Mouse (Mus musculus) forebrain, postnatal 0 days (tissue): Measurements from ENCODE around the gene Tlk1. TPM values are rescaled to one million over a fixed set of nuclear protein-coding genes. Genes with fewer than 3 reads are reported as not detected.

Experiments
- ATAC-seq: fragments of 200-750 bp; cut with Nextera tagmentation; 2 replicates; pipeline ENCODE4 v1.8.0; 2017; ENCODE audit warnings: mild to moderate bottlenecking, moderate library complexity
- DNase-seq: peaks from one replicate; pipeline ENCODE4 v3.0.0-alpha.2; 2015
- H3K27ac ChIP-seq: fragments of 300-500 bp; sonication (generic); 2 replicates; pipeline ENCODE4 v1.5.1; 2014; ENCODE audit warnings: low read depth, mild to moderate bottlenecking, antibody characterized with exemption, low read length, moderate library complexity, mixed read lengths
- H3K27me3 ChIP-seq: fragments of 300-500 bp; sonication (generic); 2 replicates; pipeline ENCODE4 v1.6.1; 2014; ENCODE audit warnings: mild to moderate bottlenecking, low read length, mixed read lengths; ENCODE audit not compliant: insufficient read depth
- H3K36me3 ChIP-seq: fragments of 300-500 bp; sonication (generic); 2 replicates; pipeline ENCODE4 v1.6.1; 2014; ENCODE audit warnings: mild to moderate bottlenecking, moderate library complexity; ENCODE audit not compliant: insufficient read depth
- H3K4me1 ChIP-seq: fragments of 300-500 bp; sonication (generic); 2 replicates; pipeline ENCODE4 v1.6.1; 2014; ENCODE audit warnings: antibody characterized with exemption; ENCODE audit not compliant: insufficient read depth
- H3K4me2 ChIP-seq: fragments of 300-500 bp; sonication (generic); 2 replicates; pipeline ENCODE4 v1.6.1; 2014; ENCODE audit warnings: low read depth, mild to moderate bottlenecking, moderate library complexity
- H3K4me3 ChIP-seq: fragments of 300-500 bp; sonication (generic); 2 replicates; pipeline ENCODE4 v1.5.1; 2014; ENCODE audit warnings: low read depth, low read length, mixed read lengths
- H3K9ac ChIP-seq: fragments of 300-500 bp; sonication (generic); 2 replicates; pipeline ENCODE4 v1.6.1; 2014; ENCODE audit warnings: mild to moderate bottlenecking
- H3K9me3 ChIP-seq: fragments of 300-500 bp; sonication (generic); 2 replicates; pipeline ENCODE4 v1.6.1; 2016; ENCODE audit warnings: low read length
- CTCF ChIP-seq: sonication (generic); IDR thresholded peaks from 2 replicates; pipeline ENCODE4 v1.5.1; 2016; ENCODE audit warnings: antibody characterized with exemption, control low read depth, low read depth
- WGBS: fragments of 180-500 bp; shearing (Covaris S2); extraction: QIAGEN DNeasy Blood & Tissue Kit; methylation state at CpG from one replicate; pipeline ENCODE4 v1.1.7; 2014; 5-methylcytosine and 5-hydroxymethylcytosine counted together
- polyA plus RNA-seq: library from polyadenylated mRNA; unstranded; fragments of >200 nt; fragmentation: Nextera tagmentation; extraction: Ambion mirVana; gene quantifications from 2 replicates; pipeline ENCODE4 v1.2.1, GENCODE M21; 2015
- total RNA-seq: library from RNA; depleted of rRNA; stranded (reverse); fragments of >200 nt; gene quantifications from 2 replicates; pipeline ENCODE4 v1.2.3, GENCODE M21; 2014

The Tlk1 gene
- total and polyA plus RNA-seq, 2 experiments from 2014 or later: 26.0 to 34.3 TPM

DNA sequence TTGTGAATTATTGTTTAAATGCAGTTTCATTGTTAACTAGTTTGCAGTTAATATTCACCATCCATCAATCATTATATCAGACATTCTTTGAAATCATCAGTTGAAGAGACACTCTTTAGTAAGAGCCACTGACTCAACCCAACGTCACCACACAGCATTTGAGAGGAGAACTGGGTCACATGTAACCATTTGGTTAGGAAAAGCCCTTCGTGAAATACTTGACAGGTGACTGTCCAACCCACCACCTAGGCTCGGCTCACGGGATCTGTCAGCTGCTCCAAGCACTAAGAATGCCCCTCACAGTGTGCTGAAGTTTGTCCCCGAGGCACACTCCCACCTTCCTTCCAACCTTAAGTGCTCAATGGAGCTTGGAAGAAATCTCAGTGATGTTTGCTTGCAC, 37.4 kb upstream of the Tlk1 start:
- Histone ChIP-seq H3K4me3 (no peak overlapping the region), H3K36me3 (no peaks in the 10 kb centered on the region), H3K4me1 (no peaks in the 10 kb centered on the region), H3K27me3 (no peaks in the 10 kb centered on the region), H3K27ac (no peak overlapping the region), H3K9ac (no peak overlapping the region), H3K4me2 (no peak overlapping the region), H3K9me3 (no peaks in the 10 kb centered on the region)
- 87% methylated on average over 5 of the region's 5 CpGs for whole genome bisulfite sequencing
- no peak for TF ChIP-seq CTCF
- DNase-seq: no peak
- ATAC-seq: no peak

DNA sequence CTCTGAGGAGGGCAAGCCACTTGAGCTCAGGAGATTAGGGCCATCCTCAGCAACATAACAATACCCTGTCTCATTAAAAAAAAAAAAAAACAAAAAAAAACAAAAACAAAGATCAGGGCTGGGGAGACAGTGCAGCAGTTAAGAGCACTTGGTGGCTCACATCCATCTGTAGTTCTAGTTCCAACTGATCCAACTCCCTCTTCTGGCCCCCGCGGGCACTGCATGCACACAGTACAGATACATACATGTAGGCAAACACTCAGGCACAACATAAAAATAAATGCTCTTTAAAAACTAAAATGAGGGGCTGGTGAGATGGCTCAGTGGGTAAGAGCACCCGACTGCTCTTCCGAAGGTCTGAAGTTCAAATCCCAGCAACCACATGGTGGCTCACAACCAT, 34.2 kb upstream of the Tlk1 start:
- Histone ChIP-seq H3K4me3 (no peak overlapping the region), H3K9ac (no peak overlapping the region), H3K27me3 (no peaks in the 10 kb centered on the region), H3K4me1 (no peaks in the 10 kb centered on the region), H3K27ac (no peak overlapping the region), H3K9me3 (no peaks in the 10 kb centered on the region), H3K36me3 (no peaks in the 10 kb centered on the region), H3K4me2 (no peak overlapping the region)
- DNase-seq (no peak), ATAC-seq (no peak)
- no peak for TF ChIP-seq CTCF
- 98% methylated on average over 4 of the region's 4 CpGs for WGBS

- Histone ChIP-seq H3K4me2 (no peak overlapping the region), H3K27ac (no peak overlapping the region), H3K4me1 (no peaks in the 10 kb centered on the region; the same call in 1 of the 2 replicates), H3K4me3 (no peak overlapping the region), H3K27me3 (no peaks in the 10 kb centered on the region), H3K9me3 (no peaks in the 10 kb centered on the region), H3K36me3 (no peaks in the 10 kb centered on the region), H3K9ac (no peak overlapping the region)
- no peak for TF ChIP-seq CTCF
- DNase-seq (no peak), ATAC-seq (no peak)
- 94% methylated on average over 3 of the region's 3 CpGs for WGBS
These were observed 31.4 kb upstream of the Tlk1 start for GRCm38 (mm10) chr2:70856971-70857370.

DNA sequence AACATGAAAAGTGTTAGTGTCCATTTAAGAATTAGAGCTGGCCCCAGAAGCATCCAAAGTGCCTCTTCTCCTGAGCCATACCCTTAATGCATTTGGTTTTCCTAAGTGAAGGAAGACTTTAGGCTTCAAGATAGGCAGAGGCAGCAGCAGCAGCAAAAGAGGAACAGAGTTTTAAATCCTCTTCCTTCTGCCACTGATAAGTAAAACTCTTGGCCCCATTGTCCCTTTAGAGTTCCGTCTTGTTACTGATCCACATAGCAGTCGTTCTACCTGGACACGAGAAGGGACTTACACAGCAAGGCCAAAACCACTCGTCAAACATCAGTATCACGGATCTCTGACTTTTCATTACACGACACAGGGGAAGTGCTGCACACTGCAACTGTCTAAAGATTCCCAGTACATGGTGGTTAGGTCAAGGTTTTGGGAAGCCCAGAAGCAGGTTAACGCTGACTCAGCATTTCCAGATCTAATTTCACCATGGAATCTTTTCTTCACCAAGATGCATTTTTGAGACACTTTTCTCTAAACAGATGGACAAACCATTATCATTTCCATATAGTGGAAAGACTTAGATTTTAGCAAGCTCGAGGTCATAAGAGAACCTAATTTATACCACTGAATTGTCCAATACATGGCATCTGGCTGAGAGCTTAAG, 28.8 kb upstream of the Tlk1 start:
- no peak overlapping the region for H3K9ac ChIP-seq

DNA sequence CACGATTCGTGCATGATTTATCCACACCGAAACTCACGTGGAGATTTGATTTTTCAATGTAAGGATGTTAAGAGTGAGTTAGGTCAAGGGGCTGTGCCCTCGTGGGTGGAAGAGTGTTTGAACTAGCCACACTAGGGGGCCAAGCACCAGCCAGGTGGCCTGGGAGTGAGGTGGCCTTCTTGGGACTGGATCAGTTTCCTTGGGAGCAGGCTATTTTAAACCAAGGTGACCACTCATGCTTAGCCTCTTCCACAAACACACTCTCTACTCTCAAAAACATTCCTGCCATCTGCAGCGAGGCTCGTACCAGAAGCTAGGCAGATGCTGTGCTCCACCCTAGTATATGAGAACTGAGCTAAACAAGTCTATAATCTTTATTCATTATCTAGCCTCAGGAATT, 27.8 kb upstream of the Tlk1 start:
- Histone ChIP-seq H3K9me3 (no peaks in the 10 kb centered on the region), H3K4me2 (no peak overlapping the region; the same call in 1 of the 2 replicates), H3K9ac (no peak overlapping the region), H3K4me3 (no peak overlapping the region), H3K27me3 (no peaks in the 10 kb centered on the region), H3K27ac (peak overlapping the region; percentile 48; the same call in 1 of the 2 replicates), H3K4me1 (no peaks in the 10 kb centered on the region; the same call in 1 of the 2 replicates), H3K36me3 (no peaks in the 10 kb centered on the region)
- 64% methylated on average over 7 of the region's 7 CpGs for WGBS
- DNase-seq (no peak), ATAC-seq (no peak)
- no peak for TF ChIP-seq CTCF

More for the DNA sequence above, 28.8 kb upstream of the Tlk1 start:
- H3K36me3 ChIP-seq: no peaks in the 10 kb centered on the region
- WGBS: 92% methylated on average over 8 of the region's 8 CpGs
- H3K4me1 ChIP-seq: no peaks in the 10 kb centered on the region; the same call in 1 of the 2 replicates
- DNase-seq (no peak), ATAC-seq (no peak)
- H3K4me2 ChIP-seq: no peak overlapping the region
- H3K27ac ChIP-seq: no peak overlapping the region
- H3K27me3 ChIP-seq: no peaks in the 10 kb centered on the region
- no peak for TF ChIP-seq CTCF
- H3K9me3 ChIP-seq: no peaks in the 10 kb centered on the region
- H3K4me3 ChIP-seq: no peak overlapping the region

- WGBS: 32% methylated on average over 11 of the region's 11 CpGs
- no peaks in the 10 kb centered on the region for H3K9me3 ChIP-seq
These were observed 27.3 kb upstream of the Tlk1 start for GRCm38 (mm10) chr2:70852796-70853221.

GRCm38 (mm10) chr2:70852186-70852795, 26.8 kb upstream of the Tlk1 start:
- H3K27ac ChIP-seq: peak overlapping the region; percentile 48; the same call in 1 of the 2 replicates
- no peaks in the 10 kb centered on the region for H3K9me3 ChIP-seq
- no peak for DNase-seq
- no peaks in the 10 kb centered on the region; the same call in 1 of the 2 replicates for H3K4me1 ChIP-seq
- ATAC-seq: peak; percentile 67
- TF ChIP-seq CTCF: no peak
- no peaks in the 10 kb centered on the region for H3K27me3 ChIP-seq
- 42% methylated on average over 8 of the region's 8 CpGs for WGBS
- no peaks in the 10 kb centered on the region for H3K36me3 ChIP-seq
- H3K4me3 ChIP-seq: peak overlapping the region; percentile 9; the same call in 1 of the 2 replicates
- peak overlapping the region; percentile 40 for H3K4me2 ChIP-seq
- peak overlapping the region; percentile 18; the same call in 1 of the 2 replicates for H3K9ac ChIP-seq

More at GRCm38 (mm10) chr2:70852796-70853221, 27.3 kb upstream of the Tlk1 start:
- no peaks in the 10 kb centered on the region for H3K27me3 ChIP-seq
- DNase-seq (peak; percentile 63), ATAC-seq (peak; percentile 82)
- peak overlapping the region; percentile 18; the same call in 1 of the 2 replicates for H3K9ac ChIP-seq
- no peak for TF ChIP-seq CTCF
- no peaks in the 10 kb centered on the region for H3K36me3 ChIP-seq
- H3K4me3 ChIP-seq: peak overlapping the region; percentile 9; the same call in 1 of the 2 replicates
- H3K4me2 ChIP-seq: peak overlapping the region; percentile 40
- peak overlapping the region; percentile 48 for H3K27ac ChIP-seq
- H3K4me1 ChIP-seq: no peaks in the 10 kb centered on the region; the same call in 1 of the 2 replicates
